Mouse (Mus musculus): ENCODE measurements around the gene S100a3. TPM values are rescaled to one million over a fixed set of nuclear protein-coding genes. Genes with fewer than 3 reads are reported as not detected.

Gene S100a3
- polyA plus RNA-seq, 1 experiment: 4.7 TPM

DNA sequence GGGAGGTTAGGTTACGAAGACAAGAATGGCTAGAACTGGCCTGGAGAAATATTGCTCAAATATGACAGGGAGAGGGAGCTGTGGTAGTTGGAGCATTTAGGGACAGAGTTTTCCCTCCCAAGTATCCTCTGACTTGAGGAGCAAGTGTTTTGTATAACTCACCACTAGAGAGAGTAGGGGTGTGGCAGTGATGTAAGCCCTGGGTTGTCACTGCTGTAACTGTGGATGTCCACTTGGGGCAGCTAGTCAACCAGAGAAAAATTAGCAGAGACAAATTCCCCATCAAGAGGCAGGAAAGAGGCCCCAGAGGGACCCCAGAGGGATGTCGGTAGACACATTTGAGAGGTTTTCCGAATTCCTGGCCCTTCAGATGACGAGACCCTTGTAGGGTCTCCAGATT is 35.0 kb upstream of the S100a3 start:
- peak overlapping the region; percentile 44 for H3K4me2 ChIP-seq (ENCODE audit: low read depth)
- H3K79me2 ChIP-seq (ENCODE audit: control insufficient read depth, insufficient read depth): no peaks in the 10 kb centered on the region
- no peak overlapping the region for H3ac ChIP-seq (ENCODE audit: control insufficient read depth, insufficient read length)
- no peaks in the 10 kb centered on the region for H3K27me3 ChIP-seq (ENCODE audit: control insufficient read depth, insufficient read depth, insufficient read length)
- no peaks in the 10 kb centered on the region for H3K36me3 ChIP-seq (ENCODE audit: control insufficient read depth, insufficient read depth)
- TF ChIP-seq POLR2AphosphoS2 (IDR thresholded peaks at IDR 0.05; ENCODE audit: insufficient read length, low read depth) (peak; percentile 40), SRF (IDR thresholded peaks at IDR 0.05; ENCODE audit: control insufficient read depth, insufficient read length, low read depth) (no peak), E2F4 (IDR thresholded peaks at IDR 0.05; ENCODE audit: insufficient read depth) (no peak), CEBPB (IDR thresholded peaks at IDR 0.05; ENCODE audit: insufficient read depth, poor library complexity, severe bottlenecking) (0 out of 2 replicates have a peak, but pooled peaks have one; percentile 6), MYOG (IDR thresholded peaks at IDR 0.05; ENCODE audit: control insufficient read depth in 1 of 3, insufficient read depth in 1 of 3, insufficient read length in 2 of 3, low read depth in 2 of 3) (no peak)
- H3K4me3 ChIP-seq: no peak overlapping the region

DNA sequence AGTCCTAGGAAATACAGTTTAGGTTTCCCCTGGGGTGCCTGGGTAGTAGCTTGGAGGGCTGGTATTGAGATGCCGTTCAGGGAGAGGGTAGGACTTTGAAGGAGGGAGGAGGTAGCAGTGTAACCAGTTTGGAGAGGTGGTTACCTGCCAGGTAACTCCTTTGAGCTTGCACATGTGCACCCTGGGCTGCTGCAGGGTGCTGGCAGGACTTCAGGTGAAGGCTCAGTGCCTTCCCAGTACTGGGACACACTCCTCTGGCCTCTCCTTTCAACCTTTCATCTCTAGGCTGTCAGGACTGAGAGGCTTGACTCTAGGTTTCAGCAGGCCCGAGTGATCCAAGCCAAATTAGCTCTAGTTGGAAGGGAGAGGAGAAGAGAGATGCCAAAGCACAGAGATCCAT is 34.3 kb upstream of the S100a3 start:
- no peak overlapping the region for H3ac ChIP-seq (ENCODE audit: control insufficient read depth, insufficient read length)
- H3K4me2 ChIP-seq (ENCODE audit: low read depth): peak overlapping the region; percentile 44
- H3K79me2 ChIP-seq (ENCODE audit: control insufficient read depth, insufficient read depth): no peaks in the 10 kb centered on the region
- H3K36me3 ChIP-seq (ENCODE audit: control insufficient read depth, insufficient read depth): no peaks in the 10 kb centered on the region
- no peak overlapping the region for H3K4me3 ChIP-seq
- TF ChIP-seq E2F4 (IDR thresholded peaks at IDR 0.05; ENCODE audit: insufficient read depth): no peak
- TF ChIP-seq SRF (IDR thresholded peaks at IDR 0.05; ENCODE audit: control insufficient read depth, insufficient read length, low read depth): no peak
- no peak for TF ChIP-seq MYOD1 (IDR thresholded peaks at IDR 0.05; ENCODE audit: control insufficient read depth in 1 of 3, insufficient read length in 2 of 3, low read depth in 2 of 3)
- no peak for TF ChIP-seq POLR2A (IDR thresholded peaks at IDR 0.05; ENCODE audit: insufficient read length, low read depth)
- TF ChIP-seq TCF12 (IDR thresholded peaks at IDR 0.05; ENCODE audit: insufficient read depth, poor library complexity, severe bottlenecking): no peak
- TF ChIP-seq CEBPB (IDR thresholded peaks at IDR 0.05; ENCODE audit: insufficient read depth, poor library complexity, severe bottlenecking): no peak
- TF ChIP-seq TCF3 (IDR thresholded peaks at IDR 0.05; ENCODE audit: insufficient read length, low read depth): no peak
- TF ChIP-seq POLR2AphosphoS2 (IDR thresholded peaks at IDR 0.05; ENCODE audit: insufficient read length, low read depth): no peak
- TF ChIP-seq MAX (IDR thresholded peaks at IDR 0.05; ENCODE audit: low read depth): no peak
- TF ChIP-seq MYOG (IDR thresholded peaks at IDR 0.05; ENCODE audit: control insufficient read depth in 1 of 3, insufficient read depth in 1 of 3, insufficient read length in 2 of 3, low read depth in 2 of 3): no peak
- TF ChIP-seq REST (IDR thresholded peaks at IDR 0.05; ENCODE audit: insufficient read depth, insufficient read length): no peak
- TF ChIP-seq USF1 (IDR thresholded peaks at IDR 0.05; ENCODE audit: low read depth): no peak
- no peaks in the 10 kb centered on the region for H3K27me3 ChIP-seq (ENCODE audit: control insufficient read depth, insufficient read depth, insufficient read length)

DNA sequence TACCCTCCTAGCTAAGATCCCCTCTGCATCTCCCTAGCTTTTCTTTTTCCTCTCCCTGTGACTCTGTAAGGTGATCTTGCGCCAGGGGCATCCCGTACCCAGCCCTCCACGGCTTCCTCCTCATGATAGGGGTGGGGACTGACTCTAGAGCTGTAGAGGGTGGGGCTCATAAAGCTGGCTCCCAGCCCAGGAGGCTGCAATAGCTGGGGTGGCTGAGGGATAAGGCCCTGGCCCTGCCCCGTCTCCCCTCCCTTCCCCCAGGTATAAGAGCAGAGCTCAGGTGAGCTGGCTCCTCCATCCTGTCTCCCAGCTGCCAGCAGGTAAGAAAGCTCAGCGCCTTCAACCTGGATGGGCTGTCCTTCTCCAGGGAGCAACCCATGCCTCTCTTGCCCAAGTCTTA is 33.8 kb upstream of the S100a3 start, which contains the start of gene S100a14:
TSS of gene S100a14 (plus strand) at position 277 of the 400 bp plus-strand sequence.
- Histone ChIP-seq H3ac (ENCODE audit: control insufficient read depth, insufficient read length) (no peak within 1 kb of the TSS), H3K36me3 (ENCODE audit: control insufficient read depth, insufficient read depth) (no peaks in the 10 kb centered on the region), H3K27me3 (ENCODE audit: control insufficient read depth, insufficient read depth, insufficient read length) (no peaks in the 10 kb centered on the region), H3K4me3 (no peak within 1 kb of the TSS), H3K79me2 (ENCODE audit: control insufficient read depth, insufficient read depth) (no peaks in the 10 kb centered on the region), H3K4me2 (ENCODE audit: low read depth) (peak within 1 kb of the TSS; percentile 44)
- TF ChIP-seq MYOG (IDR thresholded peaks at IDR 0.05; ENCODE audit: control insufficient read depth in 1 of 3, insufficient read depth in 1 of 3, insufficient read length in 2 of 3, low read depth in 2 of 3): no peak
- no peak for TF ChIP-seq POLR2A (IDR thresholded peaks at IDR 0.05; ENCODE audit: insufficient read length, low read depth)
- TF ChIP-seq MYOD1 (IDR thresholded peaks at IDR 0.05; ENCODE audit: control insufficient read depth in 1 of 3, insufficient read length in 2 of 3, low read depth in 2 of 3): no peak
- TF ChIP-seq REST (IDR thresholded peaks at IDR 0.05; ENCODE audit: insufficient read depth, insufficient read length): no peak
- no peak for TF ChIP-seq MAX (IDR thresholded peaks at IDR 0.05; ENCODE audit: low read depth)
- TF ChIP-seq POLR2AphosphoS2 (IDR thresholded peaks at IDR 0.05; ENCODE audit: insufficient read length, low read depth): no peak
- no peak for TF ChIP-seq CEBPB (IDR thresholded peaks at IDR 0.05; ENCODE audit: insufficient read depth, poor library complexity, severe bottlenecking)
- TF ChIP-seq TCF12 (IDR thresholded peaks at IDR 0.05; ENCODE audit: insufficient read depth, poor library complexity, severe bottlenecking): no peak
- no peak for TF ChIP-seq E2F4 (IDR thresholded peaks at IDR 0.05; ENCODE audit: insufficient read depth)
- no peak for TF ChIP-seq SRF (IDR thresholded peaks at IDR 0.05; ENCODE audit: control insufficient read depth, insufficient read length, low read depth)
- no peak for TF ChIP-seq TCF3 (IDR thresholded peaks at IDR 0.05; ENCODE audit: insufficient read length, low read depth)
- no peak for TF ChIP-seq USF1 (IDR thresholded peaks at IDR 0.05; ENCODE audit: low read depth)

DNA sequence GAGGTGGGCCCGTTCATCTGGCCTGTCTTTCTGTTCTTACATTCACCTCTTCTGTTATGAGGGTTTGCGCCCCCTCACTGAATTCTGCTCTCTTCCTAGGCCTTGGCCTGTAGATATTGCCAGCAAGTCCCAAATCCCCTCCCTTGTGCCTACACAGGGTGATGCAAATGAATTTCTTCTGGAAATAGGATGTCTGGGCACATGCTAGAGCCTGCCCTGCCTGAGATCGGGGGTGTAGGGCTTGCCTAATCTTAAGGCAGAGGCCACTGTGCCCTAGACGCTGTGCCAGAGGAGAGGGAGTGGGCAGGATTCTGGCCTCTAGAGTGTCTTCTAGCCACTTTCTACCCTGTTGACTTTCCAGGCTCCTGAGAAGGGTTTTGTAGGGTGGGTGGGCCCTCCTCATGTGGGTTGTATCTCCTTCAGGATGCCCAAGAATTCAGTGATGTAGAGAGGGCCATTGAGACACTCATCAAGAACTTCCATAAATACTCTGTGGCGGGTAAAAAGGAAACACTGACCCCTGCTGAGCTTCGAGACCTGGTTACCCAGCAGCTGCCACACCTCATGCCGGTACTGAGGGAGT is 33.0 kb upstream of the S100a3 start:
- TF ChIP-seq CEBPB (IDR thresholded peaks at IDR 0.05; ENCODE audit: insufficient read depth, poor library complexity, severe bottlenecking): no peak
- no peak for TF ChIP-seq REST (IDR thresholded peaks at IDR 0.05; ENCODE audit: insufficient read depth, insufficient read length)
- no peak for TF ChIP-seq POLR2AphosphoS2 (IDR thresholded peaks at IDR 0.05; ENCODE audit: insufficient read length, low read depth)
- no peak for TF ChIP-seq SRF (IDR thresholded peaks at IDR 0.05; ENCODE audit: control insufficient read depth, insufficient read length, low read depth)
- no peak for TF ChIP-seq MYOD1 (IDR thresholded peaks at IDR 0.05; ENCODE audit: control insufficient read depth in 1 of 3, insufficient read length in 2 of 3, low read depth in 2 of 3)
- Histone ChIP-seq H3K27me3 (ENCODE audit: control insufficient read depth, insufficient read depth, insufficient read length) (no peaks in the 10 kb centered on the region), H3K4me2 (ENCODE audit: low read depth) (no peak overlapping the region), H3K4me3 (no peak overlapping the region), H3K79me2 (ENCODE audit: control insufficient read depth, insufficient read depth) (no peaks in the 10 kb centered on the region), H3K36me3 (ENCODE audit: control insufficient read depth, insufficient read depth) (no peaks in the 10 kb centered on the region), H3ac (ENCODE audit: control insufficient read depth, insufficient read length) (no peak overlapping the region)

DNA sequence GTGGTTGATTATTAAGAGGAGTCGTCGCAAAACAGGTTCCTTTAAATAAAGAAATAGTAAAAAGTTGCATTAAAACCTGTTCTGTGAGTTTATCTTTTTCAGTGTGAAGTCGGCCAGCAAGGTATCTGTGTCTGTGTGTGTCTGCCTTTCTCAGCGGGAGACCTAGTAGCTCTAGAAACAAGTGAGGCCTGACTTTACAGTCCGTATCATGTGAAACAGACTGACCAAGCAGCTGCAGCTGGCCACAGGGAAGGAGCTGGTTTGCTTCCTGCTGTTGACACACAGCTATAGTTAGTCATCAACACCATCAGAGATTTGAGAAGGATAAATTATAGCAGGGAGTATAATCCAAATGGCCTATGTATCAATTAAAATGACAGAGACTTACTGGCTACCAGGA is 28.7 kb upstream of the S100a3 start:
- Histone ChIP-seq H3K4me3 (no peak overlapping the region), H3K79me2 (ENCODE audit: control insufficient read depth, insufficient read depth) (no peaks in the 10 kb centered on the region), H3ac (ENCODE audit: control insufficient read depth, insufficient read length) (no peak overlapping the region), H3K36me3 (ENCODE audit: control insufficient read depth, insufficient read depth) (no peaks in the 10 kb centered on the region), H3K27me3 (ENCODE audit: control insufficient read depth, insufficient read depth, insufficient read length) (no peaks in the 10 kb centered on the region), H3K4me2 (ENCODE audit: low read depth) (no peak overlapping the region)
- TF ChIP-seq CEBPB (IDR thresholded peaks at IDR 0.05; ENCODE audit: insufficient read depth, poor library complexity, severe bottlenecking): no peak
- TF ChIP-seq MYOD1 (IDR thresholded peaks at IDR 0.05; ENCODE audit: control insufficient read depth in 1 of 3, insufficient read length in 2 of 3, low read depth in 2 of 3): peak; percentile 16 to 70 (median 63)
- no peak for TF ChIP-seq TCF3 (IDR thresholded peaks at IDR 0.05; ENCODE audit: insufficient read length, low read depth)
- peak in 1 of 3 experiments; percentile 55 for TF ChIP-seq MYOG (IDR thresholded peaks at IDR 0.05; ENCODE audit: control insufficient read depth in 1 of 3, insufficient read depth in 1 of 3, insufficient read length in 2 of 3, low read depth in 2 of 3)
